Mouse (Mus musculus) heart, embryonic 16.5 days (tissue): ENCODE data around the gene Col6a3. TPM values are rescaled to one million over a fixed set of nuclear protein-coding genes. Genes with fewer than 3 reads are reported as not detected.

Experiments used
- ATAC-seq: fragments of 200-750 bp; cut with Nextera tagmentation; replicated peaks from 2 replicates; pipeline ENCODE4 v1.8.0; 2017; ENCODE audit warnings: moderate number of reproducible peaks; ENCODE audit not compliant: insufficient read depth, low FRiP score; ENCODE audit errors: extremely low read depth
- H3K27ac ChIP-seq: fragments of 300-500 bp; sonication (generic); 2 replicates; pipeline ENCODE4 v1.5.1; 2014; ENCODE audit warnings: mild to moderate bottlenecking, low read length, control low read depth, moderate library complexity
- H3K27me3 ChIP-seq: fragments of 300-500 bp; sonication (generic); 2 replicates; pipeline ENCODE4 v1.6.1; 2014; ENCODE audit warnings: low read length, mixed read lengths; ENCODE audit not compliant: control insufficient read depth, insufficient read depth
- H3K36me3 ChIP-seq: fragments of 300-500 bp; sonication (generic); 2 replicates; pipeline ENCODE4 v1.6.1; 2014; ENCODE audit not compliant: control insufficient read depth, insufficient read depth
- H3K4me1 ChIP-seq: fragments of 300-500 bp; sonication (generic); 2 replicates; pipeline ENCODE4 v1.6.1; 2014; ENCODE audit warnings: low read length, mixed read lengths; ENCODE audit not compliant: control insufficient read depth, insufficient read depth
- H3K4me2 ChIP-seq: fragments of 300-500 bp; sonication (generic); 2 replicates; pipeline ENCODE4 v1.6.1; 2014; ENCODE audit warnings: low read depth, mild to moderate bottlenecking, control low read depth, low read length
- H3K4me3 ChIP-seq: fragments of 300-500 bp; sonication (generic); 2 replicates; pipeline ENCODE4 v1.5.1; 2014; ENCODE audit warnings: mild to moderate bottlenecking, control low read depth, low read length
- H3K9ac ChIP-seq: fragments of 300-500 bp; sonication (generic); 2 replicates; pipeline ENCODE4 v1.6.1; 2014; ENCODE audit warnings: low read length, control low read depth
- H3K9me3 ChIP-seq: fragments of 300-500 bp; sonication (generic); replicated peaks from 2 replicates; pipeline ENCODE4 v1.6.1; 2016; ENCODE audit warnings: low read length; ENCODE audit not compliant: control insufficient read depth
- WGBS: fragments of 180-500 bp; shearing (Covaris S2); extraction: QIAGEN DNeasy Blood & Tissue Kit; methylation state at CpG from one replicate; pipeline ENCODE4 v1.1.7; 2014; 5-methylcytosine and 5-hydroxymethylcytosine counted together
- polyA plus RNA-seq: library from polyadenylated mRNA; unstranded; fragments of >200 nt; fragmentation: Nextera tagmentation; extraction: Ambion mirVana; gene quantifications from 2 replicates; pipeline ENCODE4 v1.2.1, GENCODE M21; 2015

Col6a3 gene
- polyA plus RNA-seq, 1 experiment from 2014 or later: 29.4 TPM

DNA sequence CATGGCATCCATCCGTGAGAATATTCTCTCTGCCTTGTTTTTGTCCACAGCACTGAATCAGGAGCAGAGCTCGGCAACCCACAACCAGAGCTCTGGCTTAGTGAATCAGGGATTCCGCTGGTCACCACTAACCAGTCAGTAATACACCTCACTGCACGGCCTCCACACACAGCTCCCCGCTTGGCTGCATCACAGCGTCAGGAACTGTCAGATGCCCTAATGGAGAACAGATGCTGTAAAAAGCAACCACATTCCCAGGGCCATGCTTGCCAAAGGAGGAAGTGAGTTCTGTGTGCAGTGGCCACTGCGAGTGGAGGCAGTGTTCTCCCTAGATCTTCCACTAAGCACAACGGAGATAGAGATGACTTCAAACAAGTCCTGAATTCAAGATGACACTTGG, 93.6 kb downstream of the Col6a3 start:
- Histone ChIP-seq H3K27me3 (no peaks in the 10 kb centered on the region), H3K4me3 (no peak overlapping the region), H3K4me1 (peaks cover 19% of the 10 kb centered on the region), H3K27ac (peak overlapping the region; percentile 4; the same call in 1 of the 2 replicates), H3K36me3 (no peaks in the 10 kb centered on the region), H3K9ac (no peak overlapping the region), H3K9me3 (no peaks in the 10 kb centered on the region), H3K4me2 (no peak overlapping the region)
- 55% methylated on average over 8 of the region's 8 CpGs for WGBS
- ATAC-seq: no peak

DNA sequence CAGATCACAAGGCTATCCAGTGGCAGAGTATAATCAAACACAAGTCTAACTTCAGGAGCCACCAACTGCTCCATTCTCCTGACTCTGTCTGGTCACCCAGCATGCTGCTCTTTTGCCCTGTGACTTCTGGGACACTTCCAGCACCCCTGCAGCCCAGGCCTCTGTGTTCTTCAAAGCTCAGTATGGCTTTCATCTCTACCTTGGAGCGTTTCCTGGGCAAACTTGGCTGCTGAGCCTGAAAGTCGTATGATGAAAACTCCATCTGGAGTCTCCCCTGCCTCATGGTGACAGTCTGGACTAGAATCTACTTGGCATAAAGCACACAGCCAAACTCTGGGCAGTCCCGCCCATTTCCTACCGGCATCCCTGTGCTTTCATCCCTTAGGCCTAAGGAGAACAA, 95.2 kb downstream of the Col6a3 start:
- Histone ChIP-seq H3K9ac (no peak overlapping the region), H3K4me2 (no peak overlapping the region), H3K27ac (no peak overlapping the region), H3K36me3 (no peaks in the 10 kb centered on the region), H3K9me3 (no peaks in the 10 kb centered on the region), H3K4me1 (peaks cover 12% of the 10 kb centered on the region), H3K4me3 (no peak overlapping the region), H3K27me3 (no peaks in the 10 kb centered on the region)
- WGBS: 68% methylated on average over 4 of the region's 4 CpGs
- ATAC-seq: no peak

DNA sequence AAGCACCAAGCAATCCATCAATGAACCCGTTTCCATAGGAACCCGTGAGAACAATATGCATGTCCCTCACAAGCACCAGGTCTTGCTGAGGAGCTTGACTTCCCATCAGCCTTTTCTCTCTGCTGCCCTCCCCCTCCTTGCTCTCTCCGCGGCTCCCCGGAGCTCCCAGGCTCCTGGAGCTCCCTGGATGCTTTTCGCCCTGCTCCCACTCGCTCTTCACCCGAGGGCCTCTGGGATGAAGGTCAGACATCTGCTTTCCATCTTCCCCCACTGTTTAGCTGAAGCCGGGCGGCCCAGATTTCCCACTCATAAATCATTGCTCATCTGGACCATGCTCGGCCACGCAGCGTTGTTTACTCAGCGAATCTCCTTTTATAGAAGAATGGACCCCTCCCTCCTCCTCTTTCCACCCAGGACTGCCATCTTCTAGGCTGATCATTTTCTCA, 99.8 kb downstream of the Col6a3 start:
- Histone ChIP-seq H3K9ac (peak overlapping the region; percentile 35), H3K4me1 (peaks cover 6% of the 10 kb centered on the region), H3K36me3 (no peaks in the 10 kb centered on the region), H3K27me3 (no peaks in the 10 kb centered on the region), H3K27ac (0 out of 2 replicates have a peak overlapping the region, but pooled peaks have one; percentile 2), H3K4me2 (peak overlapping the region; percentile 60), H3K4me3 (0 out of 2 replicates have a peak overlapping the region, but pooled peaks have one; percentile 9), H3K9me3 (no peaks in the 10 kb centered on the region)
- 0 out of 2 replicates have a peak, but pooled peaks have one; percentile 14 for ATAC-seq
- 15% methylated on average over 14 of the region's 14 CpGs for WGBS

DNA sequence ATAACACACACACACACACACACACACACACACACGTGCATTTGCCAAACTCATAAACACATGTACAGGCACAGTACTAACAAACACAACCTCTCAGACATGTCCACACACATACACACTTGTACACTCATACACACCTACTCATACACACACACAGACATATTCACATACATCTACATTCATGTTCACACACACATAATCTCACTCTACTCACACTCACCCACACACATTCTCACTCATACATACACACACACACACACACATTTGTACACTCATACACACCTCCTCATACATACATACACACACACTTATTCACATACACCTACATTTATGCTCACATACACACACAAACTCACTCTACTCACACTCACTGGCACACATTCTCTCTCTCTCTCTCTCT, 100.3 kb downstream of the Col6a3 start:
- Histone ChIP-seq H3K27ac (no peak overlapping the region), H3K36me3 (no peaks in the 10 kb centered on the region), H3K9ac (no peak overlapping the region), H3K4me2 (no peak overlapping the region), H3K27me3 (no peaks in the 10 kb centered on the region), H3K9me3 (no peaks in the 10 kb centered on the region), H3K4me3 (no peak overlapping the region), H3K4me1 (peaks cover 6% of the 10 kb centered on the region)
- 82% methylated on average over 1 of the region's 1 CpGs for WGBS
- ATAC-seq: no peak

DNA sequence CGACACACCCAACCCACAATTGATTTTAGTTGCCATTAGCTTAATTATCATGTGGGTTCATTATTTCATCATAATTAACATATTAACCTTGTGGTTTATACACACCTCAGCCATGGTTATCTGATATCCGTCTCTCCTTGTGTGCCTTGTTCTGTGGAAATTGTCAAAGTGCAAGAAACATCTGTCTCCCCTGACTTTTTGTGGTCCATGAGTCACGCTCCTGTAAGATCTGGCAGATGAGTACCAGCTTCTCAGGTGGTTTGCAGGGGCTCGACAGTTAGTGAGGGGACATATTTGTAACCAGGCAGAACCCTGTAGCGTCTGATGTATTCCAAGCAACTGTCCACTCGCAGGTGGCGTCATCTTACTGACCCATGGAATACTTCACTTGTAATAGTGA, 101.1 kb downstream of the Col6a3 start:
- no peaks in the 10 kb centered on the region for H3K9me3 ChIP-seq
- H3K27ac ChIP-seq: no peak overlapping the region
- H3K4me2 ChIP-seq: no peak overlapping the region
- ATAC-seq: no peak
- 87% methylated on average over 7 of the region's 7 CpGs for WGBS
- no peaks in the 10 kb centered on the region for H3K27me3 ChIP-seq
- H3K9ac ChIP-seq: no peak overlapping the region
- no peak overlapping the region for H3K4me3 ChIP-seq
- H3K36me3 ChIP-seq: no peaks in the 10 kb centered on the region
- peaks cover 6% of the 10 kb centered on the region for H3K4me1 ChIP-seq

DNA sequence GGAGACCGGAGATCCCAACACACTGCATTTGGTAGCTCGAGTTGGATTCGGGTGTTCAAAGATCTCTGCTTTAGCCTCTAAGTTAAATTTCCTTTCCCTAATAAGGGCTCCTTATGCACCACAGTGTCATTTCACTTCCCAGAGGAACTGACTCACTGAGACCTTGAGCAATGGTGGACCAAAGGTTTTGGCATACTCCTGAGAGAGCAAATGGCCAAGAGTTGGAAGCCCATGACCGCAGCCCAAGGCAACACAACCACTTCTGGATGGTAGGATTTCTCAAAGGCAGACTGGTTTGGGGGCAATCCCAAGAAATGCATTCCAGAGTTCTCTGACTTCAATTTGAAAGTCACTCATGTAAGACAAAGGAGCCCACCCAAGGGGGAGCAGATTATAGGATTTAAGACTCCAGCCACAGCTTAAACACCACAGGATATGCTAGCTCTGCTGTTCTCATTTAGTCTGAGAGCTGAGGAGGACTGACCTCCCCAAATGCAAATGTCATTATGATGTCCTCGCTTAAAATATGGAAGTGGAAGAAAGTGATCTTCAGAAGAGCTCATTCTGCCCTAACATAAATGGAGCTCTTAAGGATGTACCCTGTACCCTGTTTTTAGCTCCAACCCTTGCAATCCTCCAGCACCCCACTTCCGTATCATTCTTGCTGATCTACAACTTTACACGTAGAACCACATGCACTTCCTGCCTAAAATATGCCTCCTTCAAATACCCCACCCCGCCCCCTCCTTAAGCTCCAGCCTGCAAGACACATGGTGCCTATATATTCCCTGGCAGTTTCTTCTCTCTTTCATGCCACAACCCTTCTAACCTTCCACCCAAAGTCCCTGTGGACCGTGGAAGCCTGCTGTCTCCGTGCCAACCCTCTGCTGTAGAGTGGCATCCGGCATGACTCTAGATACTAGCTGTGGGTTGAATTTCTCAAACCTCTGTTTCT, 103.3 kb downstream of the Col6a3 start:
- H3K4me3 ChIP-seq: no peak overlapping the region
- ATAC-seq: no peak

DNA sequence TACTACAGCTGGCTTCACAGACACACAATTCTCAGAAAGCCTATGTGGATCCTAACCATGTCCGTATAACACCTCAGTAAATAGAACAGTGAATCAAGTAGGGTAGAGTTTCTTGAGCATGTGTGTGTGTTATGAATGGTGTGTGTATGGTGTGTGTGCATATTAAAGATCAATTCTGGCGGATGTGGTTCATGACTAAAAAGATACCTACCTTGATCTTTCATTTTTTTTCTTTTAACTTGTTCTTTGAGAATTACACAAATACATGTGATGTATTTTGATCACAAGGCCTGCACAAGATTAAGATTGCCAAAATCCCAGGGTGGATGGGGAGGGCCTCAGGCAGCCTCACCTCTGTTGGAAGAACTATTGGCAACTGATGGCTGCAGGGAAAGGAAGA, 104.9 kb downstream of the Col6a3 start:
- Histone ChIP-seq H3K36me3 (no peaks in the 10 kb centered on the region), H3K4me1 (peaks cover 2% of the 10 kb centered on the region; the same call in 1 of the 2 replicates), H3K27me3 (no peaks in the 10 kb centered on the region), H3K9ac (no peak overlapping the region), H3K9me3 (no peaks in the 10 kb centered on the region), H3K4me3 (no peak overlapping the region), H3K4me2 (no peak overlapping the region), H3K27ac (no peak overlapping the region)
- WGBS: 85% methylated on average over 2 of the region's 2 CpGs
- no peak for ATAC-seq

More for the DNA sequence above, 103.3 kb downstream of the Col6a3 start:
- Histone ChIP-seq H3K4me1 (peaks cover 6% of the 10 kb centered on the region), H3K36me3 (no peaks in the 10 kb centered on the region), H3K9me3 (no peaks in the 10 kb centered on the region), H3K9ac (no peak overlapping the region), H3K27ac (no peak overlapping the region), H3K27me3 (no peaks in the 10 kb centered on the region), H3K4me2 (no peak overlapping the region)
- WGBS: 82% methylated on average over 11 of the region's 11 CpGs

DNA sequence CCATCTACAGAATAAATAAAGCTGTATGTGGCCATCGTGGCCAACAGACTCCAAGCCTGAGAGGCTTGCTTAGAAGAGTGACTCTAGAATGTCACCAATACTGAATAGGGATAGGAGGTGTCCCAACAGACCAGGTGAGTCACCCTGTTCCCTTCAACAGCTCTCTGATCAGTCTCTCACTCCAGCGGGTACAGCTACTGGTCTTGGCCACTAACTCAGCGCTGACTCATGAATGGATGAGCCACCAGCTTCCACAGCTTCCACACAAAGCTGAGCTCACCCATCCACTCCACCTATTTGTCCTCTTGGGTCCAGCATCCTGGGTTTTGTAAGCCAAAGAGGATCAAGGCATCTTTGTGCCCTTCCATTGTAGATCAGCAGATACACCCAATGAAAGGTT, 114.3 kb downstream of the Col6a3 start:
- no peak overlapping the region for H3K27ac ChIP-seq
- peaks cover 5% of the 10 kb centered on the region; the same call in 1 of the 2 replicates for H3K4me1 ChIP-seq
- no peaks in the 10 kb centered on the region for H3K27me3 ChIP-seq
- H3K9ac ChIP-seq: no peak overlapping the region
- no peaks in the 10 kb centered on the region for H3K9me3 ChIP-seq
- no peak overlapping the region for H3K4me2 ChIP-seq
- H3K36me3 ChIP-seq: no peaks in the 10 kb centered on the region
- 80% methylated on average over 3 of the region's 3 CpGs for WGBS
- ATAC-seq: no peak
- H3K4me3 ChIP-seq: no peak overlapping the region

DNA sequence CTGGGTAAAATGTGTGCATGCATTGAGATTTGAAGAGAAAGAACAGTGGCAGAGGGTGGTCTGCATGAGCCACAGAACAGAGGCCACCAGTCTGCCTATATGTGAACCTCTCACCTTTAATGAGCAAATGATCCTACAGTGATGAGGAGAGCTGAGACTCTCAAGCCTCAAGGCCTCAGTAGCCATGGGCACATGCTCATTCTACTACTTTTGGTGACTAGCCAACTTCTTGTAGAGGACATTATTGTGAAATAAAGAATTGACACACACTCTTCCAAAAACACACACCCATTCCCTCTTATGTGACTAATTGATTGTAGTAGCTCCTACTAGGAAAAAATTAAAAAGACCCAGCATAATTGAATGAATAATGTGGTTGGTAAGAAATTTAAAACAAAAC, 120.0 kb downstream of the Col6a3 start:
- Histone ChIP-seq H3K27me3 (no peaks in the 10 kb centered on the region), H3K4me1 (0 out of 2 replicates have a peak, but pooled peaks cover 4% of the 10 kb centered on the region), H3K27ac (no peak overlapping the region), H3K4me2 (no peak overlapping the region), H3K36me3 (no peaks in the 10 kb centered on the region), H3K9ac (no peak overlapping the region), H3K4me3 (no peak overlapping the region), H3K9me3 (no peaks in the 10 kb centered on the region)
- no peak for ATAC-seq
